Mouse (Mus musculus) heart, postnatal 0 days (tissue): ENCODE measurements around the gene Fubp1.
A peak's percentile ranks its signal among the peaks of the same experiment; 100 is the strongest.

Experiments used
- CTCF ChIP-seq: IDR thresholded peaks from 2 replicates; pipeline ENCODE4 v1.5.1; 2016; ENCODE audit warnings: antibody characterized with exemption, control low read depth, low read depth
- EP300 ChIP-seq: IDR thresholded peaks from 2 replicates; pipeline ENCODE4 v1.6.1; 2016; ENCODE audit warnings: antibody characterized with exemption, low read depth

DNA sequence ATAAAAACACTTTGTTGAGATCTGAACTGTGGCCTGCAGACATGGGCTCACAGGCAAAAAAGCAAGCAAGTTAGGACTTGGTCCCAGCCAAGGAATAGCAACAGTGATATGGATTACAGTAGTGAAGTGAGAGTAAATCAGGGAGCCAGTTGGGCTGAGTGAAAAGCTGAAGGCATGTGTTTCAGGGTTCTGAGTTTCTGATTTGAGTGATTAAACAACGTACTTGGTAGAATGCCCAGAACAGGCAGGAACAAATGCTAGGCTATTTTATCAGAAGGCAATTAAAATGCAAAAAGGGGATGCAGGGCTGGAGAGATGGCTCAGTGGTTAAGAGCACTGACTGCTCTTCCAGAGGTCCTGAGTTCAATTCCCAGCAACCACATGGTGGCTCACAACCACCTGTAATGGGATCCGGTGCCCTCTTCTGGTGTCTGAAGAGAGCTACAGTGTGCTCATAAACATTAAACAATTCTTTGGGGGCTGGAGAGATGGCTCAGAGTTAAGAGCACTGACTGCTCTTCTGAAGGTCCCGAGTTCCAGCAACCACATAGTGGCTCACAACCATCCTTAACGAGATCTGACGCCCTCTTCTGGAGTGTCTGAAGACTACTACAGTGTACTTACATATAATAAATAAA, 35.2 kb downstream of the Fubp1 start:
- 0 out of 2 replicates have a peak, but pooled peaks have one; percentile 11 for TF ChIP-seq CTCF
- TF ChIP-seq EP300: no peak
